Mouse (Mus musculus) 416B (cell line): ENCODE data around the gene Cd276.
"Not testable (repeated sequence)": the region's sequence is repeated elsewhere in the genome, so short reads cannot be mapped to it uniquely, and the experiment has no call there.

Experiments
- DNase-seq: peaks from one replicate; pipeline ENCODE4 v3.0.0; 2011; ENCODE audit warnings: low read depth

Cd276 gene

DNA sequence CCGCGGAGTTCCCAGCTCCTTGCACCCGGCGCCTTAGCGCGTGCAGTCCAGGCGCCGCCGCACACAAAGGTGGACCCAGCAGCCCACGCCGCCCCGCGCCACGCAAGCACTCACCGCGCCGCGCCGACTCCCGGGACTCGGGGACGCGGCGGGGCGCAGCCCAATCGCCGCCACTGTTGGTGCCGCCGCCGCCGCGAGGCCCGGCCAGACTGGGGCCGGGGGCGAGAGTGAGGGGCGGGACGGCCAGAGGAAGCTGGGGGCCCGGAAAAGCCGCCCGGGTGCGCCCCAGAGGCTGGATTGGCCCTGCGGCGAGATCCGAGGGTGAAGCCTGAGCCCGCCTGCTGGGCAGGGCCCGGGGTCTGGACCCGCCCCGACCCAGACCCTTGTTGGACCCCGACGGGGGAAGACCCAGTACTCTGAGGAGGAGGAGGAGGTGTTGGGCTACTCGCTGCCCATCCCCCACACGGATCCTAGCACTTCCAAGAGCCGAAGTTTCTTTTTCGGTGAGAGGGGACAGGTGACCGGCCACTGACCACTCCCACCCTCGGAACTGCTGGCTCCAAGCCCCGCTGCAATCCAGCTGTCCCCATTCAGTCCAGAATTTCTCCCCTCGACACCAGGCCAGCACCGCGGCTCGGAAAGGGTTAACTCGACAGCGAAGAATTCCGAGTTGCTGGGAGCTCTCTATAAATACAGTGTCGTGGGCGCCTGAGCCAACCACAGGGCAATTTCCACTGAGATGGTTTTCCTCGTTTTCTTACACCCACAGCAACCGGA lies at the start of gene Cd276:
Gene Cd276, minus strand, starts transcription at position 530 of the 777 bp plus-strand sequence.
- DNase-seq, result no peak

- DNase-seq, result no peak
Observed at GRCm38 (mm10) chr9:58595313-58595712, 40.1 kb upstream of the Cd276 start.

DNA sequence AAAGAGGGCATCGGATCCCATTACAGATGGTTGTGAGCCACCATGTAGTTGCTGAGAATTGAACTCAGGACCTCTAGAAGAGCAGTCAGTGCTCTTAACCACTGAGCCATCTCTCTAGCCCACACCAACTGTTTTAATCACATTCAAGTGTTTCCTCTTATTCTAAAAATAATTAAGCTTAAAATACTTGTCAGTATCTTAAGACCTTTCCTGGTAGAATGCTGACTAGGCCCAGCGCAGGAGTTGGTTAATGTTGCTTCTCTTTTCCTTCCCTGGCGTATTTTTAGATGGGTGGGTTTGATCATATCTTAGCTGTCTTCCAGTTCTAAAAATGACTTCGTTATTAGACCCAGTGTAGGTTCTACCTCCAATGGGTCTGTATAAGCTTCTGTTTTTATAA lies 33.4 kb upstream of the Cd276 start:
- DNase-seq, result peak; percentile 77

DNA sequence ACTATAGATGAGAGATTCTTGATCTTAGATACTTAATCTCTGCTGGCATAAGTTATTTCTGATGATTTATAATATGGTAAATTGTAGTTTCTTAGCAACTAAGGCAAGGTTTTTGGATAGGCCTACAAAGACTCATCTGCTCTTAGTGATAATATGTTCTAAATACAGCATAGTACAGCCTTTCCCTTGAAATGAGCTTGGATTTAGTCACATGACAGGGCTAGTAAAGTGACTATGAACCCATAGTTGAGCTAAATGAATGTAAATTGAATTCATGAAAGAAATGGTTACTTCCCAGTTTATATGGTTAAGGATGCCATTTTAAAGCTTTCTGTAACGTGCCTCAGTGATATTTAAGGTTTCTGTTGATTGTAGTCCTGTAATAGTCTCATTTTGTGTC lies 29.1 kb upstream of the Cd276 start:
- DNase-seq, result no peak

DNA sequence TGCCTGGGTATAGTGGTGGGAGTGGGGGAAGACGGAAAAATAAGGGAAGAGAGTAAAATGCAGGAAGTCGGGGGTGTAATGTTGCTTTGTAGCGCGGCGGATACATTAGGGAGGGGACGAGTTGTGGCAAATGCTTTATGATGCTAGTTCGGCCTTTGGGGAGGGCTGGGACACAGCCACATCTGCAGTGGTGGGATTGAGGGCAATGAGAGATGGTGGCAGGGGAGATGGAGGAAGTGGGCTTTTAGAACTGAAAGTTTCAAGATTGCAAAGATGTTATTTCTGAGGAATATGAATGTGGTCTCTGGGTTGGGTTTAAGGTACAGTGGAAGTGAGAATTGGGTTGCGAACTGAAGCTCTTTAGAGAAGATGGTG lies 28.0 kb upstream of the Cd276 start:
- DNase-seq, result peak; percentile 64

DNA sequence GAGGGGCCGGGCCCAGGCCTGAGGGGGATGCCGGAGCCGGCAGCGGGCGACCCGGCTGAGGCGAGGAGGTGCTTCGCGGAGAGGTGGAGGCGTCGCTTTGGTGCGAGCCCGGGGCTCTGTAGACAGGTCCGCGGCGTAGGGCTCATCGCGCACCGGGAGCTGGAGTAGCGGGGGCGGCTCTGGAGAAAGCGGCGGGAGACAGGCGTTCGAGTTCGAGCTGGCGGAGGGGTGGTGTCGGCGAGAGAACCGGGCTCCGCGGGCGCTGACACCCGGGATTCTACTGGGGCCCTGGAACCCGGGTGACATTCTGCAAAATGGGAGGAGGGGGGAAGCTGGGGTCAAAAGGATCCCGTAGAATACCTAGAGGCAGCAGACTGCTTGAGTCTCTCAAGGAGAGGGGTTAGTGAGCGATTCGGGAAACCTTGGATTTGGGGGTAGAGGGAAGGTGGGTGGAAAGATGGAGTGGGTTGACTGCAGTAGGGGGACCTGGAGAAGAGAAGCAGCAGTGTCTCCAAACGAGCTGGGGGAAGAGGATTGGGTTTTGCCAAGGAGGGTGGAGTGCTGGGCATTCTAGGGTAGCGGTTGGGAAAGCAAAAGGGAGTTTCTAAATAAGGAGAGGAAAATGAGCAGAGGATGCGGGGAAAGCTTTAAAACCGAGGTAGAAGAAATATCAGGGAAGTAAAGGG lies 27.5 kb upstream of the Cd276 start:
- DNase-seq, result no peak

DNA sequence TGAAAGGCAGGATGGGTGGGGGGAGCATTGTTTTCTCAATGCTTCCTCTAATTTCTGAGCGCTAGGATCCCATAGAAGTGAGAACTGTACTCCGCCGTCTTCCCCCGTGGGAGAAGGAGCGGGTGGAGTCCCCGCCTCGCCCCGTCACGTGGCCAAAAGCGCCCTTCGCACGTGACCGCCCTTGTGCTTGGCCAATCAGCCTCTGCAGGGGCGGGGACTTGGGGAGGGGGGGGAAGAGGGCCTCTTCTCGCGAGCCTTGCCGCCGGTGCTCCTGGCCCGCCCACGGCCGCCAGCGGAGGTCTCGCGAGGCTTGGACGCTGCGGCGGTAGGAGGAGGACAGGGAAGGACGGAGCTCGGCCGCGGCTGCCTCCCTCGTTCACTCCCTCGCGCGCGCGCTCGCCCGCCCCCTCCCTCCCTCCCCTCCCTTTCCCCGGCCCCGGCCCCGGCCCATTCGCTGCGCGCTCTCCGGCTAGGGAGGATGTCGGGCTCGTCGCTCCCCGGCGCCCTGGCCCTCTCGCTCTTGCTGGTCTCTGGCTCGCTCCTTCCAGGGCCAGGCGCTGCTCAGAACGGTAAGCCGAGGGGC lies 26.8 kb upstream of the Cd276 start, which contains the start of gene Nptn:
Gene Nptn, plus strand, starts transcription at position 283 of the 583 bp plus-strand sequence.
- DNase-seq, result peak; percentile 98

DNA sequence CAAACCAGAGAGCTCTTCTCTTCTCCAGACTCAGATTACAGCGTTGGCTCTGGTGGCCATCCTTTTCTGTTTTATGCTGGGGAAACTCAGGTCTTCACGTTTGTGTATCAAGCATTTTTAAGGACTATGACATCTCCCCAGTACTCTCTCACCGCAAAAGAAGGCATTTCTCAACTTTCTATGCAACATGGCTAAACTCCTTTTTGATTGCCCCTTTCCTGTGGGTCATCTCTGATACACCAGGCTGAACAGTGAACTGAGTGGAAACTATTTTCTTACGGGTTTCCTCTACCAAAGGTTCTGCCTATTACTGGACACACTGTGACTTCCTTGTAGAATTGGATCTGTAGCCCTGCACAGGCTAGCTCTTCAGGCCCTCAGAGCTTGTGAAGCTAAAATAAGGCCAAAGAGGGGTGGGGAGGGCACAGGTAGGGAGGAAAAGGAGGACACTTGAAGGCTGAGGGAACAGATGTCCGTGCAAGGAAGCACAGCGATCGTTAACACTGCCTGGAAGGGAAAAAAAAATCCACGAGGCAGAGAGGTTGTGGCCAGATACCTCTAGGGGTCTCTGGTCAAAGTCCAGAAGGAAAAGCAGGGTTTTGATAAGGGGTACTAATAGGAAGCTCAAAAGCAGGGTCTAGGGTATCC lies 26.2 kb upstream of the Cd276 start:
- DNase-seq, result peak; percentile 75

- DNase-seq, result peak; percentile 97
Observed at GRCm38 (mm10) chr9:58580453-58581195, 25.4 kb upstream of the Cd276 start.

GRCm38 (mm10) chr9:58578669-58579068 lies 23.4 kb upstream of the Cd276 start:
- DNase-seq, result peak; percentile 92

- no peak for DNase-seq
Observed at GRCm38 (mm10) chr9:58571001-58571400, 15.8 kb upstream of the Cd276 start.

DNA sequence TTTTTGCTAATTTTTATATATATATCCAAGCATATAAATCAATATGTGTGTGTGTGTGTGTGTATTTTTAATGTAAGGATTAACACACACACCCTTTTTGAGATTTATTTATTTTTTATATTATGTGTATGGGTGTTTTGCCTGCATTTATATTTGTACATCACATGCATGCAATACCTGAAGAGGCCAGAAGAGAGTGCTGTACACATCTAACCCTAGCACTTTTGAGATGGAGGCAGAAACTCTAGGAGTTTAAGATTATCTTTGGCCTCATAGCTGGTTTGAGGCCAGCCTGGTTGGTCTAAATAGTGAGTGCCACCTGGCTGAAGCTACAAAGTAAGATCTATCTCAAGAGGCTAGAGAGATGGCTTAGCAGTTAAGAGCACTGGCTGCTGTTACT lies 12.4 kb upstream of the Cd276 start:
- peak; percentile 70 for DNase-seq

GRCm38 (mm10) chr9:58565945-58566344 lies 10.7 kb upstream of the Cd276 start:
- DNase-seq, result not testable (repeated sequence)

DNA sequence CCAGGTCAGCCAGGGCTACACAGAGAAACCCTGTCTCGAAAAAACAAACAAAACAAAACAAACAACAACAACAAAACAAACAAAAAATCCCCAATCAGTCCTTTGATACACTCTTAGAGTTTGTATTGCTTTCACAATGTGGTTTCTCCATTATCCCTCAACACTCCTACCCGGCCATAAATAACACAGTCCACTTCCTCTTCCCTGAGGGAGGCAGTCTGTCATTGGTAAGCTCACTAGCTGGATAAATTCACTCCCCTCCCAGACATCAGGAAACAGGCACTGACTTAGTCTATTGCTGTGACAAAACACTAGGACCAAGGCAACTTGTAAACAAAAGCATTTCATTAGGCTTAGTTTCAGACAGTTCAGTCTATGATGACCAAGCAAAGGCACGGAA lies 5.0 kb upstream of the Cd276 start:
- no peak for DNase-seq

- DNase-seq, result no peak
Observed at GRCm38 (mm10) chr9:58557457-58558455, 2.5 kb upstream of the Cd276 start.

GRCm38 (mm10) chr9:58556627-58557026 lies 1.4 kb upstream of the Cd276 start:
- no peak for DNase-seq

- DNase-seq, result no peak
Observed at GRCm38 (mm10) chr9:58555685-58556414, 613 bp upstream of the Cd276 start.

DNA sequence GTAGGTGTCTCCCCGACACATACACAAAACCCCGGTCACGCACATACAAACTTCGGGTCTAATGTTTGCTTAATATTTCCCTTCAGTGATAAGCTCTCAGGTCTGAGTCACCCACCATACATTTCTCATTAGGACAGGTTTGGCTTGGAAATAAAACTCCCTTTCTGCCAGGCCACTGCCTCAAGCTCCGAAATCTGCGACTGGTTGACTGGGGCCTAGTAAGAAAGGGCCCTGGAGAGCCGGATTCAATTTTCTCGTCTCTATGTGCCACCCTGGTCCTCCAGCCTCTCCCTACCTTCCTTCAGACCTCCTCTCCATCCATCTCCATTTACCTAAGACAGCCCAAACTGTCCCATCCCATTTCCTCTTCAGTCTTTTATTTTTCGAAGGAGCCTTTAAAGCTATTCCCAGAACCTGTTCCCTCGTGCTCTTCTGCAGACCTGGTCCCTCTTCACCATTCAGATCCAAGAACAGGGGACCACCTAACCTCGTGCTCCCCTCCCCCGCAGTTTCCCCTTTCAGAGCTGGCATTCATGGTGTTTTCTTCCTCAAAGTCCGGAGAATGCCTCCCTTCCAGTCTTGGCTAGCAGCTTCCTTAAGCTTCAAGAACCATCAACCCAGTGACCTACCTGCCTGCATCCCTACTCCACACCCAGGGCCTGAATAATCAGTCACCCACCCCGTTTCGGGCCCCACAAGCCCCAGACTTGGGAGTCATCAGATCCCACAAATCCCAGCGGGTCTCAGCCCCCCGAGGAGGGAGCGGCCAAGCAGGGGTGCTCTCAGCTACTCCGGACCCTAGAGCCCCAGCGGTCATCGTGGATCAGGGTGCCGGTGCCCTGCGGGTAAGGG lies 955 bp downstream of the Cd276 start:
- no peak for DNase-seq

DNA sequence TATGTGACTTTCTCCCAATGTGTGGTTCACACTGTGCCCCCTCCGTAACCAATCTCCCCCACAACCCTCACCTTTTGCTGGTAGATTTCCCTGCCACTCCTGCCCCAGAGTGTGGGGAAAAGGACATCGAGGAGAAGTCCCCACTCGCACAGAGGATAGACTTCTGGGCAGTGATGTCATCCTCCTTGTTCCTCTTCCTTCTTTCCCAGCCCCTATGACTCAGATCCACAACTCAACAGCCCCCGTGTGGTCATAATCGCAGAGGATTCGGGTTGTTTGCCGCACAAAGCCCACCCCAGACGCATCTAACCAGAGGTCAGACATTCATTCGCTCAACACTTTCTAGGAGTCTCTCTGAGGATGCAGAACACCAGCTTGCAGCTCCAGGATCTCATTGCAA lies 3.2 kb downstream of the Cd276 start:
- peak; percentile 40 for DNase-seq
